13 mouse cellular contexts compared by ENCODE assay signal in the genomic region with DNA sequence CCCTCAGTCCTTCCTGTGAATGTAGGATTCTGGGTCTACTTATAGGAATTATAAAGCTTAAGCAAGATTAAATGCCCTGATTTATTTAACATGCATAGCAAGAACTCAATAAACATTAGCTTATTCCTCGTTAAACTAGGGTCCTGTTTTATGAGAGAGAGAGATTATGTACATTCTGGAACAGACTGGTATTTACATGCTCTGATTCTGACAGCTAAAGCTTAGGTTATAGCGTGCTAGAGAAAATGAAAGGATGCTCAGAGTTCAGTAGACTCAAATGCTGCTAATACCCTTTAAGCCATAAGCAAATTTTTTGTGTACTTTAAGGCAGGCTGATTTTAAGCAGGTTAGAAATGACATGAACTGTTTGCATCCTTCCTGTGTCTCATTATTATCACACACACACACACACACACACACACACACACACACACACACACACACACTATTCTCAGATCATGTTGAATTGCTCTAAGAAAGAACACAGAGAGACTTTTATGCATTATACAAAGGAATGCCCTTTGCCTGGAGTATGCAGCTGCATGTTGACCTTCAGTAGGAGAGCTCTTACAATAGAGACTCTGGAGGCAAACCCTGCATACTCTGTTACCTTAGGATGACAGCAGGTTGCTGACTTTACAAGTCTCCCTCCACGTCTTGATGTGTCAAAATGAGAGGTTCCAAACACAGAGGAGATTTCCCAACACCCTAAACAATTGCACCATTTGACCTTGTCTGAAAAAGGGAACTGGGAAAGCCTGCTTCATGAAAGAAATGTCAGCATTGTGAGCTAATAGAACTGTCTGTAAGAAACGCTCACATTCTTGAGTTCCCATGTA.
DNase-seq lines count a peak whose midpoint lies in the region; ATAC-seq and TF ChIP-seq lines count a peak whose summit lies in the region.
"Had no signal": no experiment of that assay in that cellular context is flagged by ENCODE, and none has a peak within 500 bp of the region (broad histone marks: within the 10 kb centered on the region; RNA-seq: fewer than 3 reads in every experiment).

No protein-coding gene starts in this region.

- no peak overlapping the region for H3K9ac ChIP-seq in midbrain, embryonic 11.5 days (ENCODE audit: low read length)
- no peak overlapping the region for H3K9ac ChIP-seq in hindbrain, embryonic 12.5 days
- no peak overlapping the region for H3K9ac ChIP-seq in midbrain, postnatal 0 days (replicated peaks; ENCODE audit: low read length, poor library complexity, severe bottlenecking)
- H3K9ac ChIP-seq: lung, embryonic 15.5 days had no signal

- H3K27ac ChIP-seq in midbrain, embryonic 11.5 days (ENCODE audit: low read depth, low read length), result no peak overlapping the region; the same call in 1 of the 2 replicates
- no peak overlapping the region; the same call in 1 of the 2 replicates for H3K27ac ChIP-seq in midbrain, embryonic 10.5 days (replicated peaks)
- H3K27ac ChIP-seq in hindbrain, embryonic 12.5 days, result no peak overlapping the region
- H3K27ac ChIP-seq in midbrain, postnatal 0 days (ENCODE audit: low read depth, low read length), result peak overlapping the region; percentile 34; the same call in 1 of the 2 replicates
- H3K27ac ChIP-seq: gastrocnemius, adult 2 months; lung, embryonic 15.5 days had no signal

- peak; percentile 82 for ATAC-seq in midbrain, embryonic 11.5 days (ENCODE audit: low FRiP score)
- ATAC-seq in hindbrain, embryonic 12.5 days (ENCODE audit: low FRiP score), result peak; percentile 53; the same call in 1 of the 2 replicates
- no peak for ATAC-seq in midbrain, postnatal 0 days (ENCODE audit: low FRiP score)

- H3K4me3 ChIP-seq in midbrain, embryonic 11.5 days (ENCODE audit: low read depth, low read length), result no peak overlapping the region
- H3K4me3 ChIP-seq in midbrain, embryonic 10.5 days, result no peak overlapping the region
- H3K4me3 ChIP-seq in hindbrain, embryonic 12.5 days, result no peak overlapping the region
- H3K4me3 ChIP-seq in midbrain, postnatal 0 days (ENCODE audit: low read depth, low read length), result no peak overlapping the region
- H3K4me3 ChIP-seq: gastrocnemius, adult 2 months; lung, embryonic 15.5 days had no signal

- no peaks in the 10 kb centered on the region for H3K9me3 ChIP-seq in midbrain, embryonic 11.5 days (ENCODE audit: control insufficient read depth, low read length)
- no peaks in the 10 kb centered on the region for H3K9me3 ChIP-seq in midbrain, embryonic 10.5 days (replicated peaks)
- no peaks in the 10 kb centered on the region for H3K9me3 ChIP-seq in hindbrain, embryonic 12.5 days (replicated peaks)
- no peaks in the 10 kb centered on the region for H3K9me3 ChIP-seq in midbrain, postnatal 0 days (ENCODE audit: low read length)
- H3K9me3 ChIP-seq: lung, embryonic 15.5 days had no signal

- H3K4me2 ChIP-seq in midbrain, embryonic 11.5 days, result no peak overlapping the region
- H3K4me2 ChIP-seq in hindbrain, embryonic 12.5 days (replicated peaks), result no peak overlapping the region
- no peak overlapping the region for H3K4me2 ChIP-seq in midbrain, postnatal 0 days (ENCODE audit: low read depth, low read length, poor library complexity, severe bottlenecking)
- H3K4me2 ChIP-seq: lung, embryonic 15.5 days had no signal

- DNase-seq in adrenal gland, postnatal 10 days, result peak; percentile 8
- DNase-seq in adrenal gland, adult 18-20 months (ENCODE audit: low spot score in 2 of 2), result no peak
- peak; percentile 79 for DNase-seq in midbrain, embryonic 11.5 days (ENCODE audit: low spot score, missing footprints)
- DNase-seq in midbrain, embryonic 10.5 days (ENCODE audit: low spot score), result no peak
- DNase-seq in midbrain, postnatal 0 days (ENCODE audit: low spot score), result peak; percentile 7
- DNase-seq in thymus, postnatal 4 days, result no peak
- no peak for DNase-seq in right cerebral cortex, postnatal 25 days
- DNase-seq: cerebellum, adult 9-10 months; gastrocnemius, adult 2 months; kidney, adult 2 months; left cerebral cortex, postnatal 4 days had no signal

- 32% methylated on average over 4 of the region's 4 CpGs for WGBS in midbrain, embryonic 11.5 days
- WGBS in midbrain, embryonic 10.5 days, result 58% methylated on average over 4 of the region's 4 CpGs
- 39% methylated on average over 4 of the region's 4 CpGs for WGBS in hindbrain, embryonic 12.5 days
- WGBS in midbrain, postnatal 0 days, result 17% methylated on average over 4 of the region's 4 CpGs

- H3K4me1 ChIP-seq in midbrain, embryonic 11.5 days (ENCODE audit: control insufficient read depth, insufficient read depth, low read length), result peaks cover 17% of the 10 kb centered on the region
- H3K4me1 ChIP-seq in midbrain, embryonic 10.5 days, result peaks cover 27% of the 10 kb centered on the region
- H3K4me1 ChIP-seq in hindbrain, embryonic 12.5 days, result peaks cover 16% of the 10 kb centered on the region
- H3K4me1 ChIP-seq in midbrain, postnatal 0 days (ENCODE audit: insufficient read depth, low read length), result peaks cover 2% of the 10 kb centered on the region; the same call in 1 of the 2 replicates
- H3K4me1 ChIP-seq: lung, embryonic 15.5 days had no signal

- no peak for TF ChIP-seq CTCF in midbrain, postnatal 0 days (IDR thresholded peaks at IDR 0.05)

- H3K36me3 ChIP-seq in midbrain, embryonic 11.5 days (ENCODE audit: control insufficient read depth, insufficient read depth, low read length), result no peaks in the 10 kb centered on the region
- no peaks in the 10 kb centered on the region for H3K36me3 ChIP-seq in midbrain, embryonic 10.5 days
- no peaks in the 10 kb centered on the region for H3K36me3 ChIP-seq in hindbrain, embryonic 12.5 days
- H3K36me3 ChIP-seq in midbrain, postnatal 0 days (ENCODE audit: insufficient read depth, low read length), result no peaks in the 10 kb centered on the region
- H3K36me3 ChIP-seq: lung, embryonic 15.5 days had no signal

- no peaks in the 10 kb centered on the region for H3K27me3 ChIP-seq in midbrain, embryonic 11.5 days (ENCODE audit: control insufficient read depth, insufficient read depth, low read length)
- no peaks in the 10 kb centered on the region for H3K27me3 ChIP-seq in midbrain, embryonic 10.5 days (ENCODE audit: low read depth, poor library complexity, severe bottlenecking)
- no peaks in the 10 kb centered on the region for H3K27me3 ChIP-seq in hindbrain, embryonic 12.5 days
- H3K27me3 ChIP-seq in midbrain, postnatal 0 days (ENCODE audit: insufficient read depth, low read length), result no peaks in the 10 kb centered on the region
- H3K27me3 ChIP-seq: lung, embryonic 15.5 days had no signal

Comparison
In these comparisons a context has a peak if more than half of its experiments do, and no peak if none do; other contexts are left out.
1. DNase-seq: peak in adrenal gland, postnatal 10 days (single experiment), midbrain, embryonic 11.5 days (single experiment) and midbrain, postnatal 0 days (single experiment); none in adrenal gland, adult 18-20 months (0 of 2), midbrain, embryonic 10.5 days (single experiment), thymus, postnatal 4 days (single experiment) and right cerebral cortex, postnatal 25 days (single experiment).